Mouse (Mus musculus) layer of hippocampus, adult 9-11 months (tissue): ENCODE data around the gene Lrpap1.

Experiments used
- DNase-seq: peaks from one replicate; pipeline ENCODE4 v3.0.0; 2022

The Lrpap1 gene

DNA sequence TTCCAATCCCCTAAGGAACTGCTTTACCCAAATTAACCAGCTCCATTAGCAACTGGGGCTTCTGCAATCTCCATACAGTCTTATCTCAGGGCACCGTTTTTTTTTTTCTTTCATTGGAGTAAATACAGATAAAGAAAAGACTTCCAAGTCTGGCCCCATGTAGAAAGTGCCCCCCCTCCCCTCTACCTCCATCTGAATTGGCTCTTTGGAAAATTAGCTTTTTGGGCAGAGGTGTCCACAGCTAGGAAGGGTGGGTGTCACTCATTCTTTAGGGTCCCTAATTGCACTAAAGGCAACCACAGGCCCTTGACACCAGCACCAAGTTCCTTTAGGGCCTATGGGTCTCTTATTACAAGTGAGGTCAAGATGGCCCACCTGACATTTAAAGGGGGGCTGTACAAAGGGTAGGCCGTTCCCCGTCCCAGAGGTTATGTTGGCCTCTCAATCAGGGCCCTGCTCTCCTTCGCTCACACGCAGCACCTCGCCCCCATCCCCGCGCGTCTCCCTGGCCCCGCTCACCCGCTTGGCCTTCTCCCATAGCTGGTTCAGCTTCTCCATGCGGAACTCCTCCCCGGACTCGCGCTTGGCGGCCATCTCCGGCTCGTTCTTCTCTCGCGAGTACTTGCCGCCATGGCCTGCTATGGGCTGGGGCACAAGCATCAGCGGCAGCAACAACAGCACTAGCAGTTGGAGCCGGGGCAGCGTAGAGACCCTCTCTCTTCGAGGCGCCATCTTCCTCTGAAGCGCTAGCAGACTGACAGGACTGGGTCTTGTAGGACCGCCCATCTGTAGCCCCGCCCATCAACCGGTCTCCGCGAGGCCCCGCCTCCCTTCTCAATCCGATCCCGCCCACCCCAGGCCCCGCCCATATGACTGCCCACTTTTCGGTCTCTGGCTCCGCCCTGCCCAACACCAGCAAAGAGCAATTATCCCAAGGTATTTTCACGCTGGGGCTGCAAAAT is at the start of gene Lrpap1:
Lrpap1 (minus strand) TSS at position 807 of the 962 bp plus-strand sequence.
- peak; percentile 89 for DNase-seq

DNA sequence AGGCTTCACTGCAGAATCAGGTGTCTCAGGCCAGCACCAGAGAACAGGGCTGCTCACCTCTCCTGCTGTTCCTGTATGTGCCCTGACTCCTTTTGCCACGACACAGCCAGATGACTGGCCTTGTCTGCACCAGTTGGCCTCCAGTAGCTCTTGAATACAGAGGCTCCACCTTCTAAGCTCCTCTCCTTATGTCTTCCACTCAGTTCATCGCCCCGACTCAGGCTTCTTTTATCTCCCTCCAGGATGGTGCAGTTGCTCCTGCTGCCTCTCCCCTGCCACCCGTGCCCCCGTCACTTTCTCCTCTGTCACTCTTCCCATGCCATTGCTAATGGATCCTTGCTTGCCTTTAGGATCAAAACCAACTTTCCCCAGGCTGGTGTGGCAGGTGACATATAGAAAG is 44.4 kb upstream of the Lrpap1 start:
- no peak for DNase-seq

DNA sequence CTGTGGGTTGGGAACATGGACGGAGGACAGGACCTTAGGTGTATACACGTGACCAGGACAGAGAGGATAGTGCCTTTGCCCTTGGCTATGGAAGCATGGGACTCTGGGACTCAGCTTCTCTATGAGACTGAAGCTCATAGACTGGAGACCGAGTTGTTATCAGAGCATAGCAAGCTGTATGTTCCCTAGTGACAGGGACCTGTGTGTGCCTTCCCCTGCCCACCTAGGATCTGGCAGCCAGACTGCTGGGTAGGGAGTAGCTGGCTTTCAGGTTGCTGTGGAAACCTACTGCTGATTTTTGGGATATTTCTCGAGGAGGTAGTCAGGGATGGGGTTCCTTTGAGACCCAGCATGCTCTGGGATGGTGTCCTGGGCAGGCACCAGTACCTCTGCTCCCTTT is 44.0 kb upstream of the Lrpap1 start:
- no peak for DNase-seq

DNA sequence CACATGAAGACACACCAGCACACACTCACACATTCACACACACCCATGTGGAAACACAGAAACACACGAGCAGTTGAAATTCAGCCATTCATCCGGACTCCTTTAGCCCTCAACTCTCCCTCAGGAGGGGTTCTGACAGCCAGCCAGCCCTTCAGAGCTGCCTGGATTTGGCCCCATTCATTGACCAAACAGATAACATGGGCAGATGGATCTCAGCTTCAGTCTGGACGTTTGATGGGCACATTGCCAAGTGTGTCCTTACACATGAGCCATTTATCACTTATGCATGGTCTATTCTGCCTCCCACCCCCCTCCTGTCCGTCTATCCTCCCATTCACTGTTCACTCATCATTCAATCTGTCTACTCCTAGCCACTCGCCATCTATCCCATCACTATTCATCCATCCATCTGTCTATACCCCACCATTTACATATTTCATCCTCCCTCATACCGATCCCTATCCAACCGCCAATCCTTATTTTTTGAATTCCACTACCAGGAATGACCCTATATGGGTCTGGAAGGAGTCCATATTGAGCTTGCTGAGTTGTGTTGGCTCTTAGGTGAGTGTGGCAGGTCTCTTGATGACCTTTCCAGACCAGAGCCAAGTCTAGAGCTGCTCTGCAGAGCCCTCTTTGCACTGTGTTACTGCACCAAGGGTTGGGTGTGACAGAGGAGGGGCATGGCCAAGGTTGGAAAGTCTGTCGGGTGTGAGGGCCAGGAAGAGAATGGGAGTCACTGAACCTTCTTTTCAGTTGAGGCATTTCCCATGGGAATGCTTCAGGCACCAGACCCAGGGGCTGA is 42.6 kb upstream of the Lrpap1 start:
- DNase-seq = no peak

DNA sequence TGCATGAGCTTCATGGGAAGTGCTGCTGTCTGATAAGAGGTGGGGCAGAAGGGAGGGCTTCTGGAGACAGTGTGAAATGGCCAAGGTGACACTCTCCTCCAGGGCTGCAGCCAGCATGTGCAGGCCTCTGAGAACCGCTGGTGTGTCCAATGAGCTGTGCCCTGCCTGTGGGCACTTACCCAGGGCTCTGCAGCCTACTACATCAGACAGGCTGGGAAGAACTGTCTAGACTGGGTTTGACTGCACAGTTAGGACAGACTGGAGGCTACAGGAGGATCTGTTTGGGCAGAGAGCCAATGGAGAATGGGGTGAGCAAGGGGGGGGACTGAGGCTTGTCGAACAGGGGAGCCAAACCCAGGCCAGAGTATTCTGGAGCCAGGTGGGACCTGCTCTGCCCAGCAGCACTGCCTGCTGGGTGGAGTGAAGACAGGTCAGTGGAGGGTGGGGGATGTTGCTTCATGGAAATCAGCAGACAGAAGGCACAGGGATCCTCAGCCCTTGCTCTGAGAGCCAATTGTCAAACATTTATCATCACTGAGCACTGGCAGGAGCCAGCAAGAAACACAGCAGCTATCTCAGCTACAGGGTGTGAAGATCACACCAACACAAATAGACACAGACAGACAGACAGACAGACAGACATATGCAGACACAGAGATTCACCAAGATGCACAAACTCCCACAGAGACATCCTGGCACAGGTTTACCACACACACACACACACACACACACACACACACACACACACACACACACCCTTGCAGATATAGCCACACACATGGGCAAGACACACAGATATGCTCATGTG is 41.8 kb upstream of the Lrpap1 start:
- DNase-seq = no peak

DNA sequence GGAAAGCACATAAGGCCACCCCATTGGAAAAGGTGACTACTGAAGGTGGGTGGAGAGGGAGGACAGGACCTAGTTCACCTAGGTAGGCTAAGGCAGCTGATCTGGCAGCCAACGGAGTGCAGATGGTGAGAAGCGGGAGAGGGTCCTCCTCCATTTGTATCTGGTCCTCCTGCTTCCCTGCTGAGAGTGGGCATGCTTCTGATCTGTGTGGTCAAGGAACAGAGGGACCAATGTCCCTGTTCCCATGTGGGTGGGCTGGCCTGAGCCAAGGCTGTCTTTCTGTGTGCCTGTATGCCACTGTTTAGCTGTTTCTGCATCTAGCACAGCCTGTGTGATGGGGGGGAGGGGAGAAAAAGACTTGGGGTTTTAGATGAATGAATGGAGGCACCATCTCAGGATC is 41.2 kb upstream of the Lrpap1 start:
- no peak for DNase-seq

DNA sequence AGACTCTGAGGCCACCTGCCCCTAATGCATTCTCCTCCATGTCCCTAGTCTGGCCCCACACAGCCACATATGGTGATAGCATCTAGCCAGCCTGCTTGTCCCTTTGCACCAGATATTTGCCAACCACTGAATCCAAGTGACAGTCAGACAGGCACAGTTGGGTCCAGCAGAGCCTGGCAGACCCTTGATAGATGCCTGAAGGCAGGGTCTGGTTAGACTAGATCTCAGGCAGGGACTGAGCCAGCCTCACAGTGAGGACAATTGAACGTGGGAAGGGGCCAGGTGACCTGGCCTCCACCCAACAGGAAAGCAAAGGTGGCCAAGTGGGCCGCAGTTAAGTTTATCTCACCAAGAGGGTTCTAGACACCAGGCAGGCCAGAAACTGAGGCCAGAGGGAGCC is 39.1 kb upstream of the Lrpap1 start:
- no peak for DNase-seq

DNA sequence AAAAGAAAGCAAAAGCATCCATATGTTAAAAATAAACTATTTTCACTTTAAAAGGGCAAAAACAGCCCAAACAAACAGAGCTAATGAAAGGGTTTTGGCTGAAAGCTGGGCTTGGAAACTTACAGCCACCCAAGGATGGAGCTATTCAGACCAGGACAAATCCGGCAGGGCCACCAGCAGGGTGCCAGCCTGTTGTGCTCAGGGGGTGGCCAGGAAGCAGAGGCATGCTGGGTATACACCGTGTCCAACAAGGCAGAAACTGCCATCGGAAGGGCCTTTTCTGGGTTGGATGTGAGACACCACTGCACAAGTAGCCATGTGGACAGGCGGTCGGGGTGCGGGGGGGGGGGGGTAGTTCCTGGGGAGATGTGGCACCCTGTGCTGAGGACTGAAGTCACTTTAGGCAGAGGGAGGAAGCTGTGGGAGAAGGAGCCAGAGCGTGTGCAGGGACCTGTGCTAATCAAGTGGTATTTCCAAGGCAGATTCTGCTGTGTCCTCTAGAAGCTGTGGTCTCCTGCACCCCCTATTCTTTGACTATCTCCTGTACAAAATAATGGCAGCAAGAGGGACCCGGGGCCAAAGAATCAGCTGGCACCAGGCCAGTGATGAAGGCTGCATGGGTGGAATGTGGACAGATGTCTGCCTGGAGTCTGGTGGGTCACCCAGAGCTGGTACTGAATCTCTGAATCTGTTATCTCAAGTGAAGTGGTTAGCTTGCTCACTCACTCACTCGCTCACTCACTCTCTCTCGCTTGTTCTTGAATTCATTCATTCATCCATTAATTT is 38.1 kb upstream of the Lrpap1 start:
- DNase-seq = no peak

DNA sequence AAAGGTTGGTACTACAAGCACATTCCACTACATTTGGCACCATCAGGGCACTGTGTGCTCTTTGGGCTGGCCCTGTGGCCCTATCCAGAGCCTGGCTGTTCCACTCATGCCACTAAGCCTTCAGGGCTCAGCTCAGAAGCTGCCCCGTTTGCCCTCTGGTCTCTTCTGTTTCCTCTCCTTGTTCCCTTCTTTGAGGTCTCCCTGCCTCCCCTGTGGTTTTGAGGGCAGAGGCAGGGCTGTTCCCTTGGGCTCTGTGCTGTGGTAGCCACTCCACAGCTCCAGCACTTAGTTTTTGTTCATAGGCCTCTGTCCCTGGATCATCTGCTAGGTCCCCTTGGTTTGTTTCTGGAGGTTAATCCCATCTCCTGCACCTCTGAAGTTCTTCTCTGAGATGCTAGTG is 37.3 kb upstream of the Lrpap1 start:
- no peak for DNase-seq

DNA sequence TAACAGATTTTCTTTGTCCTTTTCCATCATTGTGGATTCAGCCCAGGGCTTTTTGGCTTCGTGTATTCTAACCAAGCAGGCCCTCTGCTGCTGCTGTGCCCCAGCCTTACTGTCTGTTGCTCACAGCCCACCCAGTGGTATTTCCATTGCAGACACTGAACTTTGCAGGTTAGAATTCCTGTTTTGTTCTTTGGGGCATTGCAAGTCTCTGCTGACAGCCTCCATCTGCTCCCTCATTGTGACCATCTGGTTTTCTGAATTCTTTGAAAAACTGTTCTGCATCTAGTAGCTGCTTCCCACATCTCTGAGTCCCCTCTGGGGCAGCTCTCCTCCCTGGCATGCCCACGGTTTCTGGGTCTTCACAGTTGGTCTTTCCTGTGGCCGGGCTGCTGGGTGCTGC is 35.8 kb upstream of the Lrpap1 start:
- peak; percentile 70 for DNase-seq

DNA sequence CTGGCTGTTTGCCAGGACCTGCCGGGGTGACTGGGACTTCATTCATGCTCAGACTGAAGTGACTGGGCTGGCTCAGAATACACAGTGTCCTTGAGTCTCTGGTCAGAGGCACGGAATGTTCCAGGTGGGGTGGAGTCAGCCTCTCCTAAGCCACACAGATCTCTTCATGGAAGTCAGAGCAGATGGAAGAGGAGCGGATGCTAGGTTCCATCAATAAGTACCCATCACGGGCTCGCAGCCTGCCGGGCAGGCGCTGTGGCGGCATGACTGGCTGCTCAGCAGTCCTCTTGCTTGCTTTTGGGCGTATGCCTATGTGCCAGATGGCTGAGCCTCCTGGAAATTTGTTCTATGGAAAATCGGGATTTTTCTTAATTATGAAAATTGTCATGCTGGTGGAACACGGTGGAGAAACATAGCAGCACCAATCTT is 32.6 kb upstream of the Lrpap1 start:
- peak; percentile 88 for DNase-seq

DNA sequence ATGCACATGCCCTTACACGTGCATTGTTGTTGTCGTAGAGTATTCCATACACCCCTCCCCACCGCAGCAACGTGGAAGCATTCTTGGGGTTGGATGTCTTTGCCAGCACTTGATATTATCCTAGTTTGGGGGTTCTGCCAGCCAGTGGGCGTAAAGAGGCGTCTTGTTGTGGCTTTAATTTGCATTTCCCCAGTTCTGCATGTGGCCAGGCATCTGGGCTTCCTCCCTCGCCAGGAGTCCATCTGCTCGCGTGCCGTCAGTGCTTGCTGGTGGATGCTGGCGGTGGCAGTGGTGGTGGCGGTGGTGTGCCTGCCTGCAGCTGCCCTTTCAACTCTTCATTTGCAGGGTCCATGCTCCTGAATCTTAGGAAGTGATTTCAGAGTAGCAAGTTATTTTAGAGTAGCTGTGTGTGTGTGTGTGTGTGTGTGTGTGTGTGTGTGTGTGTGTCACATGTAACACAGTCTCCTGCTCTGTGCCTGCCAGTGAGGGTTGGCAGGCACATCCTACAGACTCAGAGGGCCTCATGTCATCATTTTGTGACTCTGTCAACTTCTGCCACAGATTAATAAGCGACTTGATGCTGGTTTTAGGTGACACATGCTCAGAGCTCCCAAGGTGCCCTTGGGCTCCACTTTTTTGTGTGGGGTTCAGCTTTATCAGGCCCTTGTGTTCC is 32.1 kb upstream of the Lrpap1 start:
- peak; percentile 94 for DNase-seq

DNA sequence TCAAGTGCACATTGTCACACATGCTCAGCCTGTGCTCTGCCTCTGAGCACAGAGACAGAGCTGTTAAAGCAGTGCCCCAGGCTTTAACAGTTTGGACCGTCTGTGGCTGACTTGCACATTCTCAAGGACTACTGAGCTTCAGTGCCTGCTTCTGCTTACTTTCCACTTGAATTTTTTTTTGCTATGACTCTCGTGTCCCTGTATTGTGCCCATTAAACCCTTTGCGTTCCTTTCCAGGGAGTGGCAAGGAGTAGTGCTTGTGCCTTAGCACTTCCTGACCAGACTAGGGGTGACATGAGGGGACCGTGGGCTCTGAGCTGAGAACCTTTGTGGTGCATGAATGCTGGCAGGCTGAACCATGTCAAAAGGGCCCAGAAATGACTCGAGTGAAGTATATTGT is 30.3 kb upstream of the Lrpap1 start:
- DNase-seq = no peak

DNA sequence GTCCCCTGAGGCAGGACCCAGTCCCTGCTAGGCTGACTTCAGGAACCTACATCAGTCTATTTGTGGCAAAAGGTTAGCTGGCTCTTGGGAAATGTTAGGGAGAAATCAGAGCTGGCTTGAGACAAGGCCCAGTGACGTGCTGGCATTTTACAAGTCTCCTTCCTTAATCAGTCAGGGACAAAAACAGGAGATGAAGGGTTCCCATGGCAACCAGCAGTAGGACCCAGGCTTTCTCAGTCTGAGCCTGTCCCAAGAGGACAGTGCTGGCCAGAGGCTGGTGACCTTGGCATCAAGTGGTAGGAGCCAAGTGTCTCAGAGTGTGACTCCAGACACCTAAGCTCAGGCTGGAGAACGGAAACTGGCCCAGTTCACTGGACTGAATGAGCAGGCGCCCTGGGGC is 28.7 kb upstream of the Lrpap1 start:
- DNase-seq = no peak

DNA sequence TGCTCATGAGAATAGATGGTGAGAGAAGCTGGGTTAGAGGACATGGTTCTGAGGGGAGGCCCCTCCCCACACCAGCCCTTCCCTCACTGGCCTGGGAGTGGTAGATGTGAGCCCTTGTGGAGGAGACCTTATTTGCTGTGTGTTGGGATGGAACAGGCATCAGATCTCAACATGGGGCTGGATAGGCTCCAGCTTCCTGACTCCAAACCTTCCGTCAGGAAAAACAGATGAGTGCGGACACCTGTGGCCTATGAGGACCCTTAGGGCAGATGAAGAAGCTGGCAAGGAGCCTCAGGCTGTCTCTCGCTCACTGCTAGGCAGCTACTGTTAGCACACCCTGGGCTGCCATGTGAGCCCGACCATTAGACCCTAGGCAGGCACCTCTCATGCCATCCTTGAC is 27.9 kb upstream of the Lrpap1 start:
- DNase-seq = no peak

DNA sequence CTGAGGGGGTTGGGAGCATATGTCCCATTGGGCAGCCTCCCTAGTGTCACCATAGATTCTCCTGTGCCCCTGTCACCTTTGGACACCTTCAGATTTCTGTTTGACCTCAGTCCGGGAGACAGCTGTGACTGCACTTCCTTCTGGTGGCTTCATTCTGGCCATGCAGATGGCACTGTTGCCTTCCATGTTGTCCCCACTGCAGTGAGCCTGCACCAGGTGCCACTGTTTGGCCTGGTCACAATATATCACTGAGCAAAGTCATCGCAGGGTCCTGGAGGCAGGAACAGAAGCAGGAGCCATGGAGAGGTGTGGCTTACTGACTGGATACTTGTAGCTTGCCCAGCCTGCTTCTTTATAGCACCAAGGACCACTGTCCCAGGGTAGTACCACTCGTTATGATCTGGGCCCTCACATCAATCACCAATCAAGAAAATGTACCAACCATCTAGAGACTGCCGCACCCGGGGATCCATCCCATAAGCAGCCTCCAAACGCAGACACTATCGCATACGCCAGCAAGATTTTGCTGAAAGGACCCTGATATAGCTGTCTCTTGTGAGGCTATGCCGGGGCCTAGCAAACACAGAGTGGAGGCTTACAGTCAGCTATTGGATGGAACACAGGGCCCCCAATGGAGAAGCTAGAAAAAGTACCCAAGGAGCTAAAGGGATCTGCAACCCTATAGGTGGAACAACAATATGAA is 26.9 kb upstream of the Lrpap1 start:
- no peak for DNase-seq

DNA sequence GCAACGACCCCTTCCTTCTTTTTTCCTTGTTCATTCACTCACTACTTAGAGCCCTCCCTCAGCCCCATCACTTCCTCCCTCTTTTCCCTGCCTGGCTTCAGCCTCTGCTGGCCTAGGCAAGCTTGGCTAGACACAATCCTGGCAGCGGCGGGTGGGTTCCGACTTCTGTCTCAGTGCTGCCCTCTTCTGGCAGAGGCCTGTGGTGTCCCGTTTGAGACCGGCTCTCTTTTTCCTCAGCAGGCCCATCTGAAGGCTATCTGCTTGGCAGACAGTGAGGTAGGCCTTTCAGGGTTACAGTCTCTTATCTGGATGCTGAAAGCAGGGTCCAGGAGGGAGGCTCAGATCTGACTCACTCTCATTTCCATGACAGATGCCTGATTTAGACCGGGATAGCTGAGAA is 26.2 kb upstream of the Lrpap1 start:
- DNase-seq = peak; percentile 84

DNA sequence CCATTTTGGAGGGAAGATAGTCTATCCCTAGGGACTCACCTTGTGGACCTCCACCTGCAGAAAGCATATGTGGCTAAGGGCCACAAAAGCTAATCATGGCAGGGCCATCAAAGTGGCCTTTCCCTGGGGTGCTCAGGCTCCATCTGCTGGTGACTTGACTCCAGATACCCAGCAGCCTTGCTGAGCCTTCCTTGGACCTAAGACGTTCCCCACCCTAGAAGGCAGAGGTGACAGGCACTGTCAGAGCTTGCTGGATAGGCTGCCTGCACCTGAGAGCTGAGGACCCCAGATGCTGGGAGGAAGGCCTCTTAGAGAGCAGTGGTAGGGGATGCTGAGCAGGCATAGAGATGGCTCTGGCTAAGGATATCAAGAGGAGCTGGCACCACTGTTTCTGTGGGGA is 25.7 kb upstream of the Lrpap1 start:
- no peak for DNase-seq

DNA sequence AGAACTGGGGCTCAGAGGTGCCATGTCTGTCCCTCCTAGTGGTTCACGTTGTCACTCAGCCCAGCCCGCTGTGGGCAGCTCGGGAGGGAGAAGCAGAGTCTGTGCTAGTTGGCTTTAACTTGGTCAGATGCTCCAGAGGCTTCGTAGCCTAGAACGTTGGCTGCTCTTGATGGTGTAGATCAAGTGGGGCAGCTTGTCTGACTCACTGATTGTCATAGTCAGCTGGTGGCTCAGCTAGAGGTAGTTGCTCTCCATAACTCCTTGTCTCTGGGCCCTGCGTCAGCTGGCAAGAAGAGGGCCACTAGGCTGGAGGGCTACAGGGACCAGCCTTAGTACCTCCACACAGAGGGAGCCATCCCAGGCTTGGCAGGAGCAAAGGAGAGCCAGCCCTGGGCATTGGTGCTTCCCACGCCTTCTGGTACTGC is 24.2 kb upstream of the Lrpap1 start:
- no peak for DNase-seq

DNA sequence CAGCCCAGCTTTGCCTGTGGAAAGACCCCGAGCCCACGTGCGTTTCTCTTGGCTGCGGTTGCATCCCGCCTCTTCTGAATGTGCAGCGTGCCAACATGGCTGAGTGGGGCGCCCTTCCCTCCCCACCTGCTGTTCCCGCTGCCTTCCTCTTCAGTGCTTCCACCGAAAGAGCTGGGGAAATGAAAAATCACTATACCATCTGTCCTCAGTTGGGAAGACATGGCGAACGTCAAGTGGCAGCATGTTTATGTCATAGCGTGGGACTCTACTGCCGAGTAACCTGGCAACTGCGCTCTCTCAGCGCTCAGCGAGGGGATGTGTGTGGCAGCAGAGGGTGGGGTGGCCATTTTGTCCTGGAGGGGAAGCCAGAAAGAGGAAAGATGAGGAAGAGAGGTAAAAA is 23.6 kb upstream of the Lrpap1 start:
- peak; percentile 90 for DNase-seq

DNA sequence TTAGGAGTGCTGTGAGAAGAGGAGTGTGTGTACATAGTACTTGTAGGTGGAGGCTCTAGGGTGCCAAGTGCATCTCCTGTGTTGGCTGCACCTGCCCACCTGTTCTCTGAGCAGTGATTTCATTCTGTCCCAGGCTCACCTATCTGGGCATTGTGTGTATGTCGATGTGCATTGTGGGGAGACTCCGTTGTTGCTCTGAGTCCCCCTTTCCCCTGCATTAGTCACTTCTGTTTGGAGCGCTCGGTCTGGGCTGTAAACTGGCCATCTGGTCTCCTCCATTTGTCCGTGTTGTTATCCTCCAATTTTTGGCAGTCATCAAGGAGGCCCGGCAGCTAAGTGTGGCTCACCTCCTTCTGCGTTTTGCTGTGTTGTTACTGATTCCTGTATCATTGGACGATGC is 14.5 kb upstream of the Lrpap1 start:
- peak; percentile 55 for DNase-seq
